Mouse (Mus musculus): ENCODE measurements around the gene Rab11fip4. TPM values are rescaled to one million over a fixed set of nuclear protein-coding genes. Genes with fewer than 3 reads are reported as not detected.
A peak's percentile ranks its signal among the peaks of the same experiment; 100 is the strongest.

The Rab11fip4 gene
- polyA plus RNA-seq, 1 experiment from 2014 or later: 23.3 TPM

MicroRNAs encoded within 50 kb of the gene (microRNA counts, 519-probe panel; counts per million panel counts)
- microRNA mmu-miR-193: 341 counts per million, percentile 65 among the panel's probes with 10 or more counts
- microRNA mmu-miR-365: 3,551 counts per million, percentile 73 among the panel's probes with 10 or more counts

Small RNA genes lying within 50 kb of the gene (microRNA-seq; reads per million reads assigned to microRNA genes)
- gene Mir193a: 2.7 reads per million
- not detected for gene Mir365-2

Other genes with a start within 250 kb of the Rab11fip4 start
- 0.24 and 0.37 TPM in 2 replicates for gene Omg, start 87.1 kb upstream of the Rab11fip4 start, polyA plus RNA-seq (2016; fragmentation: Nextera tagmentation; extraction: Ambion mirVana)
- gene Evi2b, start 67.5 kb upstream of the Rab11fip4 start, polyA plus RNA-seq (2016; fragmentation: Nextera tagmentation; extraction: Ambion mirVana): 0.36 and 0.64 TPM in 2 replicates
- 0.79 and 0.86 TPM in 2 replicates for gene Evi2, start 60.6 kb upstream of the Rab11fip4 start, polyA plus RNA-seq (2016; fragmentation: Nextera tagmentation; extraction: Ambion mirVana)
- gene Evi2a, start 60.6 kb upstream of the Rab11fip4 start, polyA plus RNA-seq (2016; fragmentation: Nextera tagmentation; extraction: Ambion mirVana): 2.1 and 2.6 TPM in 2 replicates

All from forebrain, embryonic 10.5 days (tissue).